Mouse (Mus musculus) neutrophil, adult 5-6 weeks (primary cell): ENCODE results near the gene Spata22. TPM values are rescaled to one million over a fixed set of nuclear protein-coding genes. Genes with fewer than 3 reads are reported as not detected.
"Not testable (repeated sequence)": the region's sequence is repeated elsewhere in the genome, so short reads cannot be mapped to it uniquely, and the experiment has no call there.

Experiments
- ATAC-seq: fragments of 151-379, 151-347 bp; 2 replicates; pipeline ENCODE4 v1.8.0; 2017; ENCODE audit warnings: mild to moderate bottlenecking, moderate TSS enrichment; ENCODE audit not compliant: insufficient number of reproducible peaks, poor library complexity, low FRiP score, severe bottlenecking; ENCODE audit errors: extremely low read depth
- total RNA-seq: library from RNA; stranded (forward); fragments of 200-1000 nt; gene quantifications from 2 replicates; pipeline ENCODE4 v1.2.3, GENCODE M21; 2017

Gene Spata22
- total RNA-seq = not detected in 2 replicates

GRCm38 (mm10) chr11:73329442-73329841, at the start of gene Spata22, which contains the start of the genes Aspa and Gm49340:
TSS of gene Spata22 (plus strand) at chr11:73329741.
TSS of gene Aspa (minus strand) at chr11:73329596.
TSS of gene Gm49340 (plus strand) at chr11:73329741.
- ATAC-seq = no peak

GRCm38 (mm10) chr11:73280710-73281109, 48.8 kb upstream of the Spata22 start:
- no peak for ATAC-seq

DNA sequence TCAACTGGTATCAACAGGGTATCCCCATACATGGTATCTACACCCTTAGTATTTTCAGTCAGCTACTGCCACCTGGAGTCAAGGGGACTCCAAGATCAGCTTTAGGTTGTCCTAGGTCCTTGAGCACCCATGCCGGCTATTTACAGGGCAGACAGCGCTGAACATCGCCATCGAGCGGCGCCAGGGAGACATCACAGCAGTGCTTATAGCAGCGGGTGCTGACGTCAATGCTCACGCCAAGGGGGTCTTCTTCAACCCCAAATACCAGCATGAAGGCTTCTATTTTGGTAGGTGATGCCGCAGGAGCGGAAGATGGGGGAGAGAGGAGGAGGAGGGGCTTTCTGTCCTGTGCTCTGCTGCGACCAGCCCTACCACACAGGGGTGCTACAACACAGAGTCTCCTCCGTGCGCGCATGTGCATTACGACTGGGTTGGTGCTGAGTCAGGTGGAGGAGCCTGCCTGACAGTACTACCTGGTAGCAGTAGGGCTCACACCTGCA, 48.0 kb upstream of the Spata22 start:
- no peak for ATAC-seq

GRCm38 (mm10) chr11:73283369-73283768, 46.2 kb upstream of the Spata22 start:
- ATAC-seq = no peak

GRCm38 (mm10) chr11:73283926-73284325, 45.6 kb upstream of the Spata22 start:
- no peak for ATAC-seq

DNA sequence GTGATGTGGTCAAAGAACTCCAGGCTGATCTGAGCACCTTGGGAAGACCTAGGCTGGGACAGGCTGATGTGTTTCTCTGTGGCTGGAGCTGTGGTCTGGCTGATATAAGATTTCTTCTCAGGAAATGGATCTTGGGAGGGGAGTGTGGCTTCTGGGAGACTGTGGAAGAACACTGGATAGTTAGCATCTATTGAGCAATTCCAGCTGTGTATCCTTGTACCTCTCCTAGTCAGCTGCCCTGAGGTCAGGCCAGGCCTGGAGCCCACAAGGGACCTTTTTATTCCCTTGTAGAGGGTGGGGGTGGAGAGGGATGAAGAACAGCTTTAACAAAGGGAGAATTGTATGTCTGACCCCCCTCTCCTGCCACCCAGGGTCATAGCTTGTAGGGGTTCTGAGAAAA, 45.2 kb upstream of the Spata22 start:
- ATAC-seq = no peak

- no peak for ATAC-seq
Observed at GRCm38 (mm10) chr11:73289621-73290020, 39.9 kb upstream of the Spata22 start.

- ATAC-seq = no peak
Observed at GRCm38 (mm10) chr11:73303123-73303522, 26.4 kb upstream of the Spata22 start.

- no peak for ATAC-seq
Observed at GRCm38 (mm10) chr11:73315961-73316360, 13.6 kb upstream of the Spata22 start.

DNA sequence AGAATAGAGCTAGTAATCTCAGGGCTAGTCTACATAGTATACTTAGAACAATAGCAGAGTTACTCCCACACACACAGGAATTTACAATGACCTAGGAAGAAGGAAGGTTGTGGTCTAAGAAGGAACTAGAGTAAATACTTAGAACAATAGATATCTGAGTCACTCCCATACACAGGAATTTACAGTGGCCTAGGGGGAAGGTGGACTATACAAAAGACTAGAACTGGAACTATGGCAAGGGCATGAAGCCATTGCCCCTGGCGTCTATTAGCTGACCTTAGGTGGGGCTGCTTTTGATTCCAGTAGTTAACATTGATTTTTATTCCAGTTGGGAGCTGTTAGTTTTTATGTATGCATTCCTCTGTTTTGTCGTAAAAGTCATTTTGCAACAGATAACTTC, 11.0 kb upstream of the Spata22 start:
- ATAC-seq = not testable (repeated sequence)

- not testable (repeated sequence) for ATAC-seq
Observed at GRCm38 (mm10) chr11:73321064-73321463, 8.5 kb upstream of the Spata22 start.

GRCm38 (mm10) chr11:73323906-73324830, 5.4 kb upstream of the Spata22 start:
- no peak for ATAC-seq

GRCm38 (mm10) chr11:73326485-73326886, 3.1 kb upstream of the Spata22 start:
- ATAC-seq = no peak

DNA sequence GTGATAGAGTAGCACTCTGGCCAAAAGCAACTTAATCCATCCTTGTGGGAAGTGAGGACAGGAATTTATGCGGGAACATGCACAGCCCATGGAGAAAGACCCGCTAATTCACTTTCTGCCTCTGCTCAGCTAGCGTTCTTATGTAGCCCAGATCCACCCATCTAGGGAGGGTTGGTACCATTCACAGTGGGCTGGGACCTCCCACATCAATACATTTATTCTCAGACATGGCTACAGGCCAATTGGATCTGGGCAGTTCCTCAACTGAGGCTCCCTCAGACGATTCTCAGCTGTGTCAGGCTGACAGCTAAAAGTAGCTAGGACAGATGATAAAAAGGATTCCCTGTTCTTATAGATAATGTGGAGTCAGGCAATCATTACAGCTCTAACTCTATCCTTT, 2.2 kb upstream of the Spata22 start:
- no peak for ATAC-seq

GRCm38 (mm10) chr11:73333357-73333756, 3.8 kb downstream of the Spata22 start:
- ATAC-seq = no peak

DNA sequence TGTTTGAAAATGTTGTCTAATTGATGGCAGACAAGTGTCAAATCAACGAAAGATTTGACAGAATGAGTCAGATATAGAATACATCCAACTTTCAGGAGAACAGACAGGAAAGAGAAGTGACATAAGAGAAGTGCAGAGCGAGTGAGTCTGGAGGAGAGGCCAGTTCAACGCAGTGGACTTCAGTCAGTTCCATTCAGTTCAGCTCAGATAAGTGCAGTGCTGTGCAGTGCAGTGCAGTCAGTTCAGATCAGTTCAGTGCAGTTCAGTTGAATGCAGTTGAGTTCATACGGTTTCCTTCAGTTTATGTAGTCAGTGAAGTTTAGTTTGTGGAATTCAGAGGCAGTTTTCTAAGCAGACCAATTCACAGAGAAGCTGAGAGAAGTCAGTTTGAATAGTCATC, 7.4 kb downstream of the Spata22 start:
- ATAC-seq = no peak

GRCm38 (mm10) chr11:73350483-73350882, 20.9 kb downstream of the Spata22 start, which contains the start of gene Olfr20:
TSS of gene Olfr20 (plus strand) at chr11:73350783.
- no peak for ATAC-seq

DNA sequence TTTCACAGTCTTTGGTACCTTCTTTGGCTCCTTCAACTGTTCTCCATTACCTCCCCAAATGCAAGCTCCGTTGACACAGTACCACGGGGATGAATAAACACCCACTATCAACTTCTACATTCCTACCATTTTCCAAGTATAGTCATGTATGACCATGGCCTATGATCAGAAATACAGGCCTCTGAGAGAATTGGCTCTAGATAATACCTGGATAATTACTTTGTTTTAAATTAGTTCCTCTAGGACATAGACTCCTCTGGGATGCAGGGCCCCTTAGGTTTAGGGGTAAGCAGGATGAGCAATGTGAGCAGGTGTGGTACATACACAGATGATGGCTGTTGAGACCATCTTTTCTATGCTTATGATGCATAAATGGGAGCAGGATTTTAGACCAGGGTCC, 41.4 kb downstream of the Spata22 start, which contains the start of gene Olfr376:
Olfr376 (plus strand) TSS at position 301 of the 400 bp plus-strand sequence.
- no peak for ATAC-seq

GRCm38 (mm10) chr11:73395374-73395773, 65.8 kb downstream of the Spata22 start:
- no peak for ATAC-seq
